Mouse (Mus musculus): ENCODE data around the gene Clec4e. TPM values are rescaled to one million over a fixed set of nuclear protein-coding genes. Genes with fewer than 3 reads are reported as not detected.
"Not testable (repeated sequence)": the region's sequence is repeated elsewhere in the genome, so short reads cannot be mapped to it uniquely, and the experiment has no call there.

The Clec4e gene
- polyA plus RNA-seq, 1 experiment from 2014 or later, result 0.04 TPM

GRCm38 (mm10) chr6:123264194-123264593 lies 25.5 kb downstream of the Clec4e start:
- 0 out of 2 replicates have a peak, but pooled peaks have one; percentile 10 for ATAC-seq (replicated peaks; ENCODE audit: insufficient number of reproducible peaks, insufficient read depth, low FRiP score, low read depth)
- H3K27me3 ChIP-seq, result no peaks in the 10 kb centered on the region

GRCm38 (mm10) chr6:123261555-123262161 lies 28.0 kb downstream of the Clec4e start, which contains the start of gene Clec4d:
Clec4d (plus strand) TSS chr6:123262111.
- no peaks in the 10 kb centered on the region for H3K9me3 ChIP-seq (replicated peaks)
- H3K9ac ChIP-seq, result no peak within 1 kb of the TSS
- no peak within 1 kb of the TSS for H3K4me2 ChIP-seq
- H3K4me1 ChIP-seq (replicated peaks), result no peaks in the 10 kb centered on the region
- ATAC-seq (replicated peaks; ENCODE audit: insufficient number of reproducible peaks, insufficient read depth, low FRiP score, low read depth), result no peak
- H3K27ac ChIP-seq, result no peak within 1 kb of the TSS
- 65% methylated on average over 4 of the region's 4 CpGs for WGBS
- H3K27me3 ChIP-seq, result no peaks in the 10 kb centered on the region
- no peak within 1 kb of the TSS for H3K4me3 ChIP-seq
- H3K36me3 ChIP-seq, result no peaks in the 10 kb centered on the region

More at GRCm38 (mm10) chr6:123264194-123264593, 25.5 kb downstream of the Clec4e start:
- Histone ChIP-seq H3K9me3 (replicated peaks) (no peaks in the 10 kb centered on the region), H3K36me3 (no peaks in the 10 kb centered on the region), H3K27ac (no peak overlapping the region), H3K9ac (no peak overlapping the region), H3K4me1 (replicated peaks) (no peaks in the 10 kb centered on the region), H3K4me2 (no peak overlapping the region), H3K4me3 (no peak overlapping the region)
- 85% methylated on average over 3 of the region's 3 CpGs for WGBS

GRCm38 (mm10) chr6:123260868-123261267 lies 28.8 kb downstream of the Clec4e start:
- no peaks in the 10 kb centered on the region for H3K27me3 ChIP-seq
- no peak for ATAC-seq (replicated peaks; ENCODE audit: insufficient number of reproducible peaks, insufficient read depth, low FRiP score, low read depth)
- H3K4me3 ChIP-seq, result no peak overlapping the region
- no peaks in the 10 kb centered on the region for H3K4me1 ChIP-seq (replicated peaks)
- H3K9ac ChIP-seq, result no peak overlapping the region
- no peaks in the 10 kb centered on the region for H3K36me3 ChIP-seq
- no peaks in the 10 kb centered on the region for H3K9me3 ChIP-seq (replicated peaks)
- 63% methylated on average over 1 of the region's 1 CpGs for WGBS
- no peak overlapping the region for H3K27ac ChIP-seq
- H3K4me2 ChIP-seq, result no peak overlapping the region

GRCm38 (mm10) chr6:123259889-123260603 lies 29.6 kb downstream of the Clec4e start:
- H3K9ac ChIP-seq, result no peak overlapping the region
- no peak for ATAC-seq (replicated peaks; ENCODE audit: insufficient number of reproducible peaks, insufficient read depth, low FRiP score, low read depth)
- H3K27ac ChIP-seq, result no peak overlapping the region
- H3K4me3 ChIP-seq, result no peak overlapping the region
- H3K27me3 ChIP-seq, result no peaks in the 10 kb centered on the region
- 69% methylated on average over 4 of the region's 4 CpGs for WGBS
- no peak overlapping the region for H3K4me2 ChIP-seq
- H3K9me3 ChIP-seq (replicated peaks), result no peaks in the 10 kb centered on the region
- no peaks in the 10 kb centered on the region for H3K4me1 ChIP-seq (replicated peaks)
- H3K36me3 ChIP-seq, result no peaks in the 10 kb centered on the region

GRCm38 (mm10) chr6:123258946-123259345 lies 30.7 kb downstream of the Clec4e start:
- H3K27ac ChIP-seq, result no peak overlapping the region
- H3K9me3 ChIP-seq (replicated peaks), result no peaks in the 10 kb centered on the region
- no peak overlapping the region for H3K9ac ChIP-seq
- H3K4me3 ChIP-seq, result no peak overlapping the region
- ATAC-seq (replicated peaks; ENCODE audit: insufficient number of reproducible peaks, insufficient read depth, low FRiP score, low read depth), result no peak
- H3K27me3 ChIP-seq, result no peaks in the 10 kb centered on the region
- no peak overlapping the region for H3K4me2 ChIP-seq
- H3K36me3 ChIP-seq, result no peaks in the 10 kb centered on the region
- no peaks in the 10 kb centered on the region for H3K4me1 ChIP-seq (replicated peaks)
- 62% methylated on average over 3 of the region's 3 CpGs for WGBS

GRCm38 (mm10) chr6:123252735-123253134 lies 36.9 kb downstream of the Clec4e start:
- Histone ChIP-seq H3K4me3 (no peak overlapping the region), H3K27ac (no peak overlapping the region), H3K36me3 (no peaks in the 10 kb centered on the region), H3K9me3 (replicated peaks) (no peaks in the 10 kb centered on the region), H3K4me1 (replicated peaks) (no peaks in the 10 kb centered on the region), H3K4me2 (no peak overlapping the region), H3K9ac (no peak overlapping the region), H3K27me3 (no peaks in the 10 kb centered on the region)
- ATAC-seq (replicated peaks; ENCODE audit: insufficient number of reproducible peaks, insufficient read depth, low FRiP score, low read depth), result no peak

GRCm38 (mm10) chr6:123248862-123249261 lies 40.8 kb downstream of the Clec4e start:
- H3K9ac ChIP-seq; H3K9me3 ChIP-seq (replicated peaks); H3K27me3 ChIP-seq; H3K36me3 ChIP-seq; H3K4me2 ChIP-seq; ATAC-seq (replicated peaks; ENCODE audit: insufficient number of reproducible peaks, insufficient read depth, low FRiP score, low read depth); H3K27ac ChIP-seq; H3K4me1 ChIP-seq (replicated peaks); H3K4me3 ChIP-seq: not testable (repeated sequence)
- WGBS, result 67% methylated on average over 2 of the region's 2 CpGs

GRCm38 (mm10) chr6:123244201-123244600 lies 45.5 kb downstream of the Clec4e start:
- H3K9ac ChIP-seq, result no peak overlapping the region
- ATAC-seq (replicated peaks; ENCODE audit: insufficient number of reproducible peaks, insufficient read depth, low FRiP score, low read depth), result no peak
- no peak overlapping the region for H3K27ac ChIP-seq
- 70% methylated on average over 5 of the region's 5 CpGs for WGBS
- no peak overlapping the region for H3K4me3 ChIP-seq
- no peaks in the 10 kb centered on the region for H3K9me3 ChIP-seq (replicated peaks)
- H3K36me3 ChIP-seq, result no peaks in the 10 kb centered on the region
- no peaks in the 10 kb centered on the region for H3K27me3 ChIP-seq
- H3K4me1 ChIP-seq (replicated peaks), result no peaks in the 10 kb centered on the region
- H3K4me2 ChIP-seq, result no peak overlapping the region

GRCm38 (mm10) chr6:123237582-123237981 lies 52.1 kb downstream of the Clec4e start:
- Histone ChIP-seq H3K4me2 (no peak overlapping the region), H3K36me3 (no peaks in the 10 kb centered on the region), H3K9me3 (replicated peaks) (no peaks in the 10 kb centered on the region), H3K27ac (no peak overlapping the region), H3K4me3 (no peak overlapping the region), H3K9ac (no peak overlapping the region), H3K27me3 (no peaks in the 10 kb centered on the region), H3K4me1 (replicated peaks) (no peaks in the 10 kb centered on the region)
- ATAC-seq (replicated peaks; ENCODE audit: insufficient number of reproducible peaks, insufficient read depth, low FRiP score, low read depth), result no peak

Other genes starting within 250 kb of the Clec4e start
- not detected in 2 replicates for gene Clec4b1, start 239.9 kb downstream of the Clec4e start, polyA plus RNA-seq (2015; fragmentation: Nextera tagmentation; extraction: Ambion mirVana)
- 2.3 and 3.2 TPM in 2 replicates for gene Clec4a2, start 183.4 kb downstream of the Clec4e start, polyA plus RNA-seq (2015; fragmentation: Nextera tagmentation; extraction: Ambion mirVana)
- gene Clec4b2, start 117.0 kb downstream of the Clec4e start, polyA plus RNA-seq (2015; fragmentation: Nextera tagmentation; extraction: Ambion mirVana), result not detected in 2 replicates
- 2.7 and 5.8 TPM in 2 replicates for gene Clec4n, start 60.0 kb downstream of the Clec4e start, polyA plus RNA-seq (2015; fragmentation: Nextera tagmentation; extraction: Ambion mirVana)
- 0.21 and 0.82 TPM in 2 replicates for gene Clec4d, start 27.8 kb downstream of the Clec4e start, polyA plus RNA-seq (2015; fragmentation: Nextera tagmentation; extraction: Ambion mirVana)
- not detected in 2 replicates for gene Vmn2r19, start 18.5 kb upstream of the Clec4e start, polyA plus RNA-seq (2015; fragmentation: Nextera tagmentation; extraction: Ambion mirVana)
- gene Vmn2r20, start 128.2 kb upstream of the Clec4e start, polyA plus RNA-seq (2015; fragmentation: Nextera tagmentation; extraction: Ambion mirVana), result not detected in 2 replicates
- not detected in 2 replicates for gene Vmn2r21, start 243.5 kb upstream of the Clec4e start, polyA plus RNA-seq (2015; fragmentation: Nextera tagmentation; extraction: Ambion mirVana)

Data from heart, embryonic 15.5 days (tissue).